Mouse (Mus musculus) embryonic facial prominence, embryonic 13.5 days (tissue): ENCODE measurements at regions not wholly inside any gene's neighbourhood (a gene's known extent, or its start where the extent isn't known, plus 50 kb on each side); places are given as distances from the start of the nearest gene placed in this dataset.
A peak's percentile ranks its signal among the peaks of the same experiment; 100 is the strongest.

ENCODE experiments used
- ATAC-seq: fragments of 200-750 bp; cut with Nextera tagmentation; 2 replicates; pipeline ENCODE4 v1.8.0; 2017; ENCODE audit warnings: low read depth; ENCODE audit not compliant: insufficient number of reproducible peaks, insufficient read depth, low FRiP score, low TSS enrichment
- H3K27ac ChIP-seq: fragments of 300-500 bp; sonication (generic); 2 replicates; pipeline ENCODE4 v1.5.1; 2015; ENCODE audit warnings: moderate library complexity, mild to moderate bottlenecking, inconsistent platforms
- H3K27me3 ChIP-seq: fragments of 300-500 bp; sonication (generic); 2 replicates; pipeline ENCODE4 v1.6.1; 2015; ENCODE audit warnings: mild to moderate bottlenecking, inconsistent platforms
- H3K36me3 ChIP-seq: fragments of 300-500 bp; sonication (generic); 2 replicates; pipeline ENCODE4 v1.6.1; 2015; ENCODE audit warnings: mild to moderate bottlenecking, inconsistent platforms
- H3K4me1 ChIP-seq: fragments of 300-500 bp; sonication (generic); 2 replicates; pipeline ENCODE4 v1.6.1; 2015; ENCODE audit warnings: inconsistent platforms
- H3K4me2 ChIP-seq: fragments of 300-500 bp; sonication (generic); 2 replicates; pipeline ENCODE4 v1.6.1; 2015; ENCODE audit warnings: moderate library complexity, mild to moderate bottlenecking, inconsistent platforms
- H3K4me3 ChIP-seq: fragments of 300-500 bp; sonication (generic); 2 replicates; pipeline ENCODE4 v1.5.1; 2015; ENCODE audit warnings: mild to moderate bottlenecking, inconsistent platforms
- H3K9ac ChIP-seq: fragments of 300-500 bp; sonication (generic); 2 replicates; pipeline ENCODE4 v1.6.1; 2015; ENCODE audit warnings: mild to moderate bottlenecking, inconsistent platforms
- H3K9me3 ChIP-seq: fragments of 300-500 bp; sonication (generic); 2 replicates; pipeline ENCODE4 v1.6.1; 2016; ENCODE audit warnings: inconsistent platforms
- WGBS: fragments of 180-500 bp; shearing (Covaris S2); methylation state at CpG from one replicate; pipeline ENCODE4 v1.1.7; 2015; ENCODE audit warnings: mixed read lengths; 5-methylcytosine and 5-hydroxymethylcytosine counted together

- H3K36me3 ChIP-seq = no peaks in the 10 kb centered on the region
- no peak overlapping the region for H3K4me2 ChIP-seq
- H3K27me3 ChIP-seq = no peaks in the 10 kb centered on the region
- no peak overlapping the region for H3K4me3 ChIP-seq
- ATAC-seq = no peak
- H3K4me1 ChIP-seq = peaks cover 15% of the 10 kb centered on the region
- H3K9ac ChIP-seq = no peak overlapping the region
- H3K27ac ChIP-seq = no peak overlapping the region; the same call in 1 of the 2 replicates
- 83% methylated on average over 3 of the region's 3 CpGs for WGBS
- H3K9me3 ChIP-seq = no peaks in the 10 kb centered on the region
Measured at GRCm38 (mm10) chr10:37627900-37628299, 489.2 kb upstream of the Marcks start.

- ATAC-seq = no peak
- WGBS = 42% methylated on average over 5 of the region's 5 CpGs
- Histone ChIP-seq H3K9ac (no peak overlapping the region), H3K4me1 (peaks cover 15% of the 10 kb centered on the region), H3K9me3 (no peaks in the 10 kb centered on the region), H3K4me3 (no peak overlapping the region), H3K27ac (no peak overlapping the region), H3K27me3 (no peaks in the 10 kb centered on the region), H3K36me3 (no peaks in the 10 kb centered on the region), H3K4me2 (no peak overlapping the region)
Measured at GRCm38 (mm10) chr10:37626758-37627201, 488.1 kb upstream of the Marcks start.

GRCm38 (mm10) chr10:37625972-37626757 lies 487.4 kb upstream of the Marcks start:
- Histone ChIP-seq H3K36me3 (no peaks in the 10 kb centered on the region), H3K4me2 (no peak overlapping the region), H3K4me1 (peaks cover 15% of the 10 kb centered on the region), H3K4me3 (no peak overlapping the region), H3K27me3 (no peaks in the 10 kb centered on the region), H3K9me3 (no peaks in the 10 kb centered on the region), H3K9ac (no peak overlapping the region), H3K27ac (no peak overlapping the region)
- no peak for ATAC-seq
- 62% methylated on average over 1 of the region's 1 CpGs for WGBS

DNA sequence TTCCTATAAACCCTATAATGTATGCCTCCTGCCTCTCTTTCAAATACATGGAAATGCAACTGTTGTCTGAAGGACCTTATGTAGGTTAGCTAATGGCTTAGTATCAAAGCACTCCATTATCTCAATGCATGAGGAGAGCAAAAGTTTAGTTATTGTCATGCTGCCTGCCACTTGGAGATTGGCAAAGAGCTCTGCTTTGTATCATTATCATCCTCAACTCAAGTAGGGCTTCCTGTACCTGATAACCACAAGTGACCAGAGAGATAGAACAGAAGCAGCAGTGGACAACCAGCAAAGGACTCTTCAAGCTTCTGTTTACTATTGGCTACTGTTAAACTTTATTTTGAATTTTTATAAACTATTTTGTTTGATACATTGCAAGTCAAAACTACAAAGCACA lies 484.3 kb upstream of the Marcks start:
- H3K27ac ChIP-seq = no peak overlapping the region

DNA sequence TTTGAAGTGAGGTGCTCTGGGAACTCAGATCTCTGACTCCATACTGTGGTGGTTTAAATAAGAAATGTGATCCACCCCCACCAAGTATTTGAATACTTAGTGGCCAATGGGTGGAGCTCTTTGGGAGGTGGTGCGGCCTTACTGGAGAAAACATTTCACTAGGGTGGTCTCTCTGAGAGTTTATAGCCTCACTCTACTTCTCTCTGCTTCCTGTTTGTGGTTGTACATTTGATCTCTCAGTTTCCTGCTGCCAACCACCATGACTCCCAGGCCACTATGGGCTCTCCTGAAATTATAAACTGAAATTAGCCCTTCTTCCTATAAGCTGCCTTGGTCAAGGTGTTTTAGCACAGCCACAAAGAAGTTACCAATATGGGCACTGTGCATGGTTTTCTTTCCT lies 479.9 kb upstream of the Marcks start:
- H3K27ac ChIP-seq = no peak overlapping the region
- no peak for ATAC-seq

More for the DNA sequence above, 484.3 kb upstream of the Marcks start:
- no peak overlapping the region for H3K4me3 ChIP-seq
- H3K4me2 ChIP-seq = no peak overlapping the region
- H3K9me3 ChIP-seq = no peaks in the 10 kb centered on the region
- H3K4me1 ChIP-seq = peaks cover 18% of the 10 kb centered on the region
- ATAC-seq = no peak
- no peaks in the 10 kb centered on the region for H3K27me3 ChIP-seq
- no peaks in the 10 kb centered on the region for H3K36me3 ChIP-seq
- no peak overlapping the region for H3K9ac ChIP-seq

GRCm38 (mm10) chr10:37617708-37618300 lies 479.1 kb upstream of the Marcks start:
- Histone ChIP-seq H3K9me3 (no peaks in the 10 kb centered on the region), H3K27me3 (no peaks in the 10 kb centered on the region), H3K27ac (no peak overlapping the region; the same call in 1 of the 2 replicates), H3K36me3 (no peaks in the 10 kb centered on the region), H3K4me1 (peaks cover 13% of the 10 kb centered on the region), H3K9ac (no peak overlapping the region), H3K4me3 (no peak overlapping the region), H3K4me2 (no peak overlapping the region)
- no peak for ATAC-seq
- WGBS = 57% methylated on average over 7 of the region's 7 CpGs

More for the DNA sequence above, 479.9 kb upstream of the Marcks start:
- no peaks in the 10 kb centered on the region for H3K36me3 ChIP-seq
- no peak overlapping the region for H3K4me2 ChIP-seq
- no peaks in the 10 kb centered on the region for H3K9me3 ChIP-seq
- 72% methylated on average over 1 of the region's 1 CpGs for WGBS
- H3K27me3 ChIP-seq = no peaks in the 10 kb centered on the region
- H3K9ac ChIP-seq = no peak overlapping the region
- no peak overlapping the region for H3K4me3 ChIP-seq
- H3K4me1 ChIP-seq = peaks cover 13% of the 10 kb centered on the region

DNA sequence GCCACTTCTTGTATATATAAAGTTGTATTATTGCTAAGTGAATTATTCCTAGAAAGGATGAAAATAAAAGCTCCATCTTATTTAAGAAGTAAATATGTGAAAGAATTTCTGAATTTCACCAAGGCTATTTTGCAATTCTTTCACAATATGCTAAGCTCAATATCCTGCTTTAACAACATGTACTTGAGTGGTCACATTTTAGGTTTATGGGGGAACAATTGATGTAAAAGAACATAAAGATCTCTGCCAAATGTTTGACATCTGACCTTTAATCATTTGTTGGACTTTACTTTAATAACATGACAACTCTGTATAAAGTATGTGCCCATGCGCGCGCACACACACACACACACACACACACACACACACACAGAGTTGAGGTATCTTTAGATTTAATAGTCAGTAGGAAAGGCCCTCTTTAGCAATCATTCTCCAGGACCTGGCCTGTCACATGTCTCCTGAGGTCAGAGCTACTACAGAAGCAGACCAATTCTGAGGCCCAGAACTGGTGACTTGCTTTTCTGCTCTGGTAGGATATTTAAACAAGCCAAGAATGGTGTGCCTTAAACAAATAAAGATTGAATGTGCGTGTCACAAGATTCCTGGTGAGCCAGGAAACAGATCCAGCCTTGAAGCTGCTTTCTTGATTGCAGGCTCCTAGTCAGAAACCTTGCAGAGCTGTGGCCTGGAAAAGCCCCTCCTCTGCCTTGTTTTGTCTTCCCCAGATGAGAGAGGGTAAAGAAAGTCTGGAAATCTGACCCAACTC lies 477.4 kb upstream of the Marcks start:
- no peaks in the 10 kb centered on the region for H3K36me3 ChIP-seq
- no peak overlapping the region; the same call in 1 of the 2 replicates for H3K9ac ChIP-seq
- WGBS = 64% methylated on average over 4 of the region's 4 CpGs
- ATAC-seq = no peak
- H3K4me1 ChIP-seq = peaks cover 13% of the 10 kb centered on the region
- H3K4me3 ChIP-seq = no peak overlapping the region
- peak overlapping the region; percentile 75 for H3K27ac ChIP-seq
- H3K4me2 ChIP-seq = no peak overlapping the region
- no peaks in the 10 kb centered on the region for H3K27me3 ChIP-seq
- no peaks in the 10 kb centered on the region for H3K9me3 ChIP-seq

- Histone ChIP-seq H3K36me3 (no peaks in the 10 kb centered on the region), H3K9me3 (no peaks in the 10 kb centered on the region), H3K9ac (no peak overlapping the region), H3K4me3 (no peak overlapping the region), H3K4me2 (no peak overlapping the region), H3K27me3 (no peaks in the 10 kb centered on the region), H3K4me1 (peaks cover 13% of the 10 kb centered on the region), H3K27ac (no peak overlapping the region)
- no peak for ATAC-seq
- 60% methylated on average over 1 of the region's 1 CpGs for WGBS
Measured at GRCm38 (mm10) chr10:37613936-37614335, 475.2 kb upstream of the Marcks start.

DNA sequence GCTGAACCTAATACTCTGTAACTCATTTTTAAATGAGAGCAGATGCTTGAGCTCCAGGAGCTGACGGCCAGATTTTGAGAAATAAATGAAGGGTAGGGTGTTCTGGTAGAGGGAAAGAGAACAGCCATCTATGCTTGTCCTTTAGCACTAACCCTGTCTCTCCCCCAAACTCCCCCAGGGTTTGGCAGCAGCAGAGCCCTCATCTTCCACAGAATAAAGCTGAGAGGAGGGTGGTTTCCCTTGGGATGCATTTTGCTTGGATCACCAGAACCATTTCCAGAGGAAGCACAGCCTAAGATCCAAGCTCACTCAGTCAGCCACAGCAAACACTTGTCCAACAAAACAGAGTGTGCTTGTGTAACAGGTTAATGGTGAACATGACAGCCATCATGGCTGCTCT lies 464.8 kb upstream of the Marcks start:
- WGBS = 20% methylated on average over 1 of the region's 1 CpGs

DNA sequence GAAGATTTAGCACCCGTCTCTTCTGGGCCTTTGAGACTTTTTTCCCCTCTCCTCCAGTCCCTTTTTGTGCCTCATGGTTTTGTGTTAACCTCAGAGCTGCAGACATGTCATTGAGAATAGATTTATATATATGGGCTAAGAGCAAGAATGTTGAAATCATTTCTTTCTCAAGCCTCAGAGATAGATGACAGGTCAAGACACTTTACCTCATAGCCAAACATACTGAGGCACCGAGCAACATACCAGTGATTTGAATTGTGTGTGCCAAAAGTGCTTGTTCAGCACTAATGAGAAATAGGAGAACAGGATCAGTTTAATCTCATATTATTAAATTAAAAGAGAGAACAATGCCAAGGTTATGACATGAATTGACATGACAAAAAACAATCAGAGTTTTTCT lies 464.2 kb upstream of the Marcks start:
- ATAC-seq = no peak
- Histone ChIP-seq H3K9ac (no peak overlapping the region), H3K36me3 (no peaks in the 10 kb centered on the region), H3K4me2 (no peak overlapping the region), H3K27ac (peak overlapping the region; percentile 72), H3K27me3 (no peaks in the 10 kb centered on the region), H3K4me3 (no peak overlapping the region), H3K4me1 (peaks cover 14% of the 10 kb centered on the region), H3K9me3 (no peaks in the 10 kb centered on the region)
- 35% methylated on average over 2 of the region's 2 CpGs for WGBS

More for the DNA sequence above, 464.8 kb upstream of the Marcks start:
- Histone ChIP-seq H3K27ac (peak overlapping the region; percentile 72), H3K9ac (no peak overlapping the region), H3K36me3 (no peaks in the 10 kb centered on the region), H3K9me3 (no peaks in the 10 kb centered on the region), H3K4me1 (peaks cover 14% of the 10 kb centered on the region), H3K4me3 (no peak overlapping the region), H3K27me3 (no peaks in the 10 kb centered on the region), H3K4me2 (no peak overlapping the region)
- ATAC-seq = no peak

- Histone ChIP-seq H3K4me3 (no peak overlapping the region), H3K4me2 (no peak overlapping the region), H3K9ac (no peak overlapping the region), H3K27ac (no peak overlapping the region), H3K27me3 (no peaks in the 10 kb centered on the region), H3K9me3 (no peaks in the 10 kb centered on the region), H3K4me1 (no peaks in the 10 kb centered on the region), H3K36me3 (no peaks in the 10 kb centered on the region)
- 73% methylated on average over 2 of the region's 2 CpGs for WGBS
- ATAC-seq = no peak
Measured at GRCm38 (mm10) chr10:37589889-37590288, 451.2 kb upstream of the Marcks start.
